Mouse (Mus musculus): ENCODE measurements at regions not wholly inside any gene's neighbourhood (a gene's known extent, or its start where the extent isn't known, plus 50 kb on each side); places are given as distances from the start of the nearest gene placed in this dataset.

- TF ChIP-seq POLR2A (IDR thresholded peaks at IDR 0.05; ENCODE audit: low read depth, low read length), result no peak
- no peak for TF ChIP-seq CTCF (IDR thresholded peaks at IDR 0.05; ENCODE audit: extremely low read depth, insufficient read length, insufficient replicate concordance, low read depth, low read length)
Observed at GRCm38 (mm10) chr3:18713986-18714385, 765.8 kb downstream of the Cypt12 start.

All from small intestine, adult 2 months (tissue).